Mouse (Mus musculus): ENCODE data around the gene Cables2.

DNA sequence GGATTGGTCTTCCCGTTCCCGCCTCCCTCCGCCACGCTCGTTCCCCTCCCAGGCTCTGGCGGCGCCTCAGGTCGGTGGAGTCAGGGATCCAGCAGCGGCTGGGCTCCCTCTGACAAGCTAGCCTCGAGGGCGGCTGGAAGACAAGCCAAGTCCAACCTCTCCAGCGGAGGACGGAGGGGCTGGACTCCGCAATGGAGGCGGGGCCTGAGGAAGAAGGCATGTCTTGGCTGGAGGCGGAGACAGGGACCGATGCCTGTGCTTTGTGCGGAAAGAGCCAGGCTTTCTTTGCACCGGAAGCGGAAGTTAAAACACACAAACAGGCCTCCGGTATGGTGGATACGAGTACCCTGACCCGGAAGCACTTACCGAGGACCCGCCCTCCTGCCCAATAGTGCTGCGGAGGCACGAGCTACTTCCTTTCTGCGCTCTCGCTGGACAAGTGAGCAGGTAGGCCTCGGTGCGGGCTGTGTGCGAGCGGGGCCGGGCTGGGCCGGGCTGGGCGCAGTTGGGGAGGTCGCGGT lies 16.2 kb downstream of the Cables2 start, which contains the start of gene Rps21:
- no peak for TF ChIP-seq CTCF (conservative IDR thresholded peaks at IDR 0.05; ENCODE audit: low read length)
- TF ChIP-seq POU5F1 (IDR thresholded peaks at IDR 0.05; ENCODE audit: borderline replicate concordance, low read length) = no peak
- peak; percentile 52; the same call in 1 of the 2 replicates for TF ChIP-seq NANOG (IDR thresholded peaks at IDR 0.05; ENCODE audit: borderline replicate concordance, low read length)

Data from E14TG2a.4 (cell line).